Mouse (Mus musculus): Measurements from ENCODE around the gene Gabrg3. TPM values are rescaled to one million over a fixed set of nuclear protein-coding genes. Genes with fewer than 3 reads are reported as not detected.

Gabrg3 gene
- polyA plus RNA-seq, 1 experiment from 2014 or later, result 0.60 TPM

DNA sequence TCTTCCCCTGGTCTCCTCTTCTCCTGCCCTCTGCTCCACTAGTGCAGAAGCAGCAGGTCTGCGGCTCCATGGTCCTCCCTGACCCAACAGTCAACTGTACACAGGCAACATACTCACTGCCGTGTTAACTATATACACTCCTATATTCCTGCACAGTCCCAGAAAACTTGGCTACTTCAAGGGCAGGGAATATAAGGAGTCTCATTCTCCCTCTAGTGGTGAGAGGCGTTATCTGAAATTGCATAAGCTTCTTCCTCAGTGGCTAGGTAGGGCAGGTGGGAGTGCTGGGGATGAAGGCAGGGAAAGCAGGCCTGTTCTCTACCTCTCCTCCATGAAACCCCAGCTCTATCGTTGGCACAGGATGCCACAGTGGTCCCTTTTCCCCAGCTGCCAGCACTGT, 2.9 kb downstream of the Gabrg3 start:
- Histone ChIP-seq H3K9me3 (ENCODE audit: control insufficient read depth, low read length) (no peaks in the 10 kb centered on the region), H3K4me2 (ENCODE audit: low read length) (no peak overlapping the region), H3K9ac (ENCODE audit: low read length) (no peak overlapping the region), H3K4me1 (replicated peaks; ENCODE audit: control insufficient read depth, insufficient read depth, low read length) (no peaks in the 10 kb centered on the region), H3K36me3 (ENCODE audit: control insufficient read depth, insufficient read depth, low read length) (no peaks in the 10 kb centered on the region), H3K4me3 (ENCODE audit: low read depth, low read length) (no peak overlapping the region), H3K27me3 (replicated peaks; ENCODE audit: control insufficient read depth, insufficient read depth, low read length) (peaks cover 27% of the 10 kb centered on the region), H3K27ac (ENCODE audit: low read depth) (no peak overlapping the region)
- DNase-seq (ENCODE audit: low spot score), result no peak
- peak; percentile 77 for ATAC-seq (replicated peaks; ENCODE audit: low FRiP score, low TSS enrichment, low read depth)
- 15% methylated on average over 4 of the region's 4 CpGs for WGBS

- no peaks in the 10 kb centered on the region for H3K4me1 ChIP-seq (replicated peaks; ENCODE audit: control insufficient read depth, insufficient read depth, low read length)
- H3K27me3 ChIP-seq (replicated peaks; ENCODE audit: control insufficient read depth, insufficient read depth, low read length), result no peaks in the 10 kb centered on the region
- H3K36me3 ChIP-seq (ENCODE audit: control insufficient read depth, insufficient read depth, low read length), result no peaks in the 10 kb centered on the region
- H3K4me3 ChIP-seq (ENCODE audit: low read depth, low read length), result no peak overlapping the region
- no peak overlapping the region for H3K27ac ChIP-seq (ENCODE audit: low read depth)
- no peak for DNase-seq (ENCODE audit: low spot score)
- H3K9ac ChIP-seq (ENCODE audit: low read length), result no peak overlapping the region
- H3K9me3 ChIP-seq (ENCODE audit: control insufficient read depth, low read length), result no peaks in the 10 kb centered on the region
- H3K4me2 ChIP-seq (ENCODE audit: low read length), result no peak overlapping the region
- 82% methylated on average over 5 of the region's 5 CpGs for WGBS
- no peak for ATAC-seq (replicated peaks; ENCODE audit: low FRiP score, low TSS enrichment, low read depth)
Measured at GRCm38 (mm10) chr7:57366013-57366390, 21.0 kb downstream of the Gabrg3 start.

GRCm38 (mm10) chr7:57365134-57366012, 21.6 kb downstream of the Gabrg3 start:
- Histone ChIP-seq H3K4me3 (ENCODE audit: low read depth, low read length) (no peak overlapping the region), H3K4me1 (replicated peaks; ENCODE audit: control insufficient read depth, insufficient read depth, low read length) (no peaks in the 10 kb centered on the region), H3K36me3 (ENCODE audit: control insufficient read depth, insufficient read depth, low read length) (no peaks in the 10 kb centered on the region), H3K9ac (ENCODE audit: low read length) (no peak overlapping the region), H3K27me3 (replicated peaks; ENCODE audit: control insufficient read depth, insufficient read depth, low read length) (no peaks in the 10 kb centered on the region), H3K4me2 (ENCODE audit: low read length) (no peak overlapping the region), H3K27ac (ENCODE audit: low read depth) (no peak overlapping the region), H3K9me3 (ENCODE audit: control insufficient read depth, low read length) (no peaks in the 10 kb centered on the region)
- ATAC-seq (replicated peaks; ENCODE audit: low FRiP score, low TSS enrichment, low read depth) (no peak), DNase-seq (ENCODE audit: low spot score) (no peak)
- WGBS, result 76% methylated on average over 5 of the region's 5 CpGs

- Histone ChIP-seq H3K36me3 (ENCODE audit: control insufficient read depth, insufficient read depth, low read length) (no peaks in the 10 kb centered on the region), H3K27me3 (replicated peaks; ENCODE audit: control insufficient read depth, insufficient read depth, low read length) (no peaks in the 10 kb centered on the region), H3K9ac (ENCODE audit: low read length) (no peak overlapping the region), H3K4me2 (ENCODE audit: low read length) (no peak overlapping the region), H3K27ac (ENCODE audit: low read depth) (no peak overlapping the region), H3K9me3 (ENCODE audit: control insufficient read depth, low read length) (no peaks in the 10 kb centered on the region), H3K4me1 (replicated peaks; ENCODE audit: control insufficient read depth, insufficient read depth, low read length) (no peaks in the 10 kb centered on the region), H3K4me3 (ENCODE audit: low read depth, low read length) (no peak overlapping the region)
- no peak for DNase-seq (ENCODE audit: low spot score)
- no peak for ATAC-seq (replicated peaks; ENCODE audit: low FRiP score, low TSS enrichment, low read depth)
- WGBS, result 51% methylated on average over 6 of the region's 6 CpGs
Measured at GRCm38 (mm10) chr7:57363812-57364211, 23.2 kb downstream of the Gabrg3 start.

GRCm38 (mm10) chr7:57357871-57358540, 29.0 kb downstream of the Gabrg3 start:
- H3K4me2 ChIP-seq (ENCODE audit: low read length), result no peak overlapping the region
- H3K9ac ChIP-seq (ENCODE audit: low read length), result no peak overlapping the region
- WGBS, result 64% methylated on average over 6 of the region's 6 CpGs
- no peak for DNase-seq (ENCODE audit: low spot score)
- H3K27me3 ChIP-seq (replicated peaks; ENCODE audit: control insufficient read depth, insufficient read depth, low read length), result no peaks in the 10 kb centered on the region
- no peak overlapping the region for H3K4me3 ChIP-seq (ENCODE audit: low read depth, low read length)
- H3K27ac ChIP-seq (ENCODE audit: low read depth), result no peak overlapping the region
- no peaks in the 10 kb centered on the region for H3K9me3 ChIP-seq (ENCODE audit: control insufficient read depth, low read length)
- ATAC-seq (replicated peaks; ENCODE audit: low FRiP score, low TSS enrichment, low read depth), result no peak
- no peaks in the 10 kb centered on the region for H3K4me1 ChIP-seq (replicated peaks; ENCODE audit: control insufficient read depth, insufficient read depth, low read length)
- no peaks in the 10 kb centered on the region for H3K36me3 ChIP-seq (ENCODE audit: control insufficient read depth, insufficient read depth, low read length)

DNA sequence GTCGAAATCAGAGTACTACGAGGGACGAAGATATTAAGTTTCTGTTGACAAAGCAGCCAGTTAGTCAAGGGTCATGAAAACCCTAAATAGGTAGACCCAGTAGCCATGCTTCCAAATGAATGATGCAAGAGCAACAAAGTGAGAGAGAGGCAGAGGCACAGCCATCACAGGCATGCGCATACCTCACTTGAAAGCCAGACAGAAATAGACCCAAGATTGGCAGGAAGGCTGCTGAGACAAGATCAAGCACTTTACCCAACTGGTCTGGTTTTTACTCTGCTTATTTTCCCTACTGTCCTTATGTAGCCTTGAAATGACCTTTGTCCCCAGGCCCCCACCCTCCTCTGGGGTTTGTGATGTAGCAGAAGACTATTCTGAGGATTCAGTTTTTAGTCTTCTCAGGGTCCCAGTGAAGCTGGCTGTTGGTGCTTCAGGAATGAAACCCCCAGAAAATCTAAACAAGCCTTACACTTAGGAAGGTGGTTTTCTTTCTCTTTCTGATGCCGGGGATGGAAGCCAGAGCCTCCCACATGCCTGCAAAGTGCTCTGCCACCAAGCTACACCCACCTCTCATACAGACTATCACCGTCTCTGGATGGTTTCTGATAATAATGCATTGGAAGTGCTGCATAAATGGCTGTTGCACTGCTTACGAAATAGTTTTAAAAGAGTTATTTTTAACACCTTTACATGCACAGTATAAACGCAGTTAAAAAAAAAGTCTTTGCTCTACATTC, 30.3 kb downstream of the Gabrg3 start:
- no peak overlapping the region for H3K4me3 ChIP-seq (ENCODE audit: low read depth, low read length)
- ATAC-seq (replicated peaks; ENCODE audit: low FRiP score, low TSS enrichment, low read depth), result no peak
- no peaks in the 10 kb centered on the region for H3K4me1 ChIP-seq (replicated peaks; ENCODE audit: control insufficient read depth, insufficient read depth, low read length)
- WGBS, result 78% methylated on average over 8 of the region's 8 CpGs
- no peaks in the 10 kb centered on the region for H3K36me3 ChIP-seq (ENCODE audit: control insufficient read depth, insufficient read depth, low read length)
- H3K9me3 ChIP-seq (ENCODE audit: control insufficient read depth, low read length), result no peaks in the 10 kb centered on the region
- H3K4me2 ChIP-seq (ENCODE audit: low read length), result no peak overlapping the region
- no peak overlapping the region for H3K27ac ChIP-seq (ENCODE audit: low read depth)
- no peaks in the 10 kb centered on the region for H3K27me3 ChIP-seq (replicated peaks; ENCODE audit: control insufficient read depth, insufficient read depth, low read length)
- H3K9ac ChIP-seq (ENCODE audit: low read length), result no peak overlapping the region
- no peak for DNase-seq (ENCODE audit: low spot score)

- WGBS, result 69% methylated on average over 1 of the region's 1 CpGs
- Histone ChIP-seq H3K4me2 (ENCODE audit: low read length) (no peak overlapping the region), H3K36me3 (ENCODE audit: control insufficient read depth, insufficient read depth, low read length) (no peaks in the 10 kb centered on the region), H3K27me3 (replicated peaks; ENCODE audit: control insufficient read depth, insufficient read depth, low read length) (no peaks in the 10 kb centered on the region), H3K9me3 (ENCODE audit: control insufficient read depth, low read length) (no peaks in the 10 kb centered on the region), H3K4me1 (replicated peaks; ENCODE audit: control insufficient read depth, insufficient read depth, low read length) (no peaks in the 10 kb centered on the region; the same call in 1 of the 2 replicates), H3K4me3 (ENCODE audit: low read depth, low read length) (no peak overlapping the region), H3K27ac (ENCODE audit: low read depth) (no peak overlapping the region), H3K9ac (ENCODE audit: low read length) (no peak overlapping the region)
- no peak for DNase-seq (ENCODE audit: low spot score)
- no peak for ATAC-seq (replicated peaks; ENCODE audit: low FRiP score, low TSS enrichment, low read depth)
Measured at GRCm38 (mm10) chr7:57348774-57349173, 38.2 kb downstream of the Gabrg3 start.

- Histone ChIP-seq H3K27me3 (replicated peaks; ENCODE audit: control insufficient read depth, insufficient read depth, low read length) (no peaks in the 10 kb centered on the region), H3K27ac (ENCODE audit: low read depth) (no peak overlapping the region), H3K9ac (ENCODE audit: low read length) (no peak overlapping the region), H3K4me2 (ENCODE audit: low read length) (no peak overlapping the region), H3K36me3 (ENCODE audit: control insufficient read depth, insufficient read depth, low read length) (no peaks in the 10 kb centered on the region), H3K4me1 (replicated peaks; ENCODE audit: control insufficient read depth, insufficient read depth, low read length) (no peaks in the 10 kb centered on the region), H3K9me3 (ENCODE audit: control insufficient read depth, low read length) (no peaks in the 10 kb centered on the region), H3K4me3 (ENCODE audit: low read depth, low read length) (no peak overlapping the region)
- DNase-seq (ENCODE audit: low spot score) (no peak), ATAC-seq (replicated peaks; ENCODE audit: low FRiP score, low TSS enrichment, low read depth) (no peak)
- 63% methylated on average over 8 of the region's 8 CpGs for WGBS
Measured at GRCm38 (mm10) chr7:57341910-57342309, 45.1 kb downstream of the Gabrg3 start.
